Mouse (Mus musculus): ENCODE measurements around the gene Gm20388. TPM values are rescaled to one million over a fixed set of nuclear protein-coding genes. Genes with fewer than 3 reads are reported as not detected.

The Gm20388 gene
- polyA plus RNA-seq, 1 experiment from 2014 or later, result 7.4 TPM

GRCm38 (mm10) chr8:121981520-121981895 lies 2070.9 kb downstream of the Gm20388 start:
- peaks cover 86% of the 10 kb centered on the region for H3K36me3 ChIP-seq
- no peak overlapping the region for H3K4me2 ChIP-seq
- no peak for ATAC-seq (replicated peaks; ENCODE audit: low FRiP score)
- no peaks in the 10 kb centered on the region for H3K27me3 ChIP-seq
- no peaks in the 10 kb centered on the region for H3K4me1 ChIP-seq
- no peak overlapping the region for H3K27ac ChIP-seq
- no peak overlapping the region for H3K9ac ChIP-seq
- 82% methylated on average over 7 of the region's 7 CpGs for WGBS
- no peaks in the 10 kb centered on the region for H3K9me3 ChIP-seq (replicated peaks)
- no peak overlapping the region for H3K4me3 ChIP-seq (replicated peaks)

- Histone ChIP-seq H3K4me2 (no peak overlapping the region), H3K27ac (no peak overlapping the region), H3K36me3 (peaks cover 93% of the 10 kb centered on the region), H3K4me3 (replicated peaks) (no peak overlapping the region), H3K9ac (no peak overlapping the region), H3K27me3 (no peaks in the 10 kb centered on the region), H3K4me1 (no peaks in the 10 kb centered on the region), H3K9me3 (replicated peaks) (no peaks in the 10 kb centered on the region)
- ATAC-seq (replicated peaks; ENCODE audit: low FRiP score), result no peak
- WGBS, result 96% methylated on average over 3 of the region's 3 CpGs
Measured at GRCm38 (mm10) chr8:121985673-121986072, 2075.0 kb downstream of the Gm20388 start.

GRCm38 (mm10) chr8:121987892-121988291 lies 2077.3 kb downstream of the Gm20388 start:
- no peak for ATAC-seq (replicated peaks; ENCODE audit: low FRiP score)
- 90% methylated on average over 5 of the region's 5 CpGs for WGBS
- H3K27ac ChIP-seq, result no peak overlapping the region
- no peaks in the 10 kb centered on the region for H3K4me1 ChIP-seq
- no peak overlapping the region for H3K4me2 ChIP-seq
- no peak overlapping the region for H3K9ac ChIP-seq
- H3K27me3 ChIP-seq, result no peaks in the 10 kb centered on the region
- H3K36me3 ChIP-seq, result peaks cover 90% of the 10 kb centered on the region
- no peak overlapping the region for H3K4me3 ChIP-seq (replicated peaks)
- H3K9me3 ChIP-seq (replicated peaks), result no peaks in the 10 kb centered on the region

GRCm38 (mm10) chr8:121990506-121991255 lies 2080.0 kb downstream of the Gm20388 start:
- peaks cover 81% of the 10 kb centered on the region for H3K36me3 ChIP-seq

GRCm38 (mm10) chr8:121991611-121992010 lies 2081.0 kb downstream of the Gm20388 start:
- Histone ChIP-seq H3K27me3 (no peaks in the 10 kb centered on the region), H3K27ac (no peak overlapping the region), H3K4me2 (no peak overlapping the region), H3K4me3 (replicated peaks) (no peak overlapping the region), H3K9me3 (replicated peaks) (no peaks in the 10 kb centered on the region), H3K9ac (no peak overlapping the region), H3K36me3 (peaks cover 77% of the 10 kb centered on the region), H3K4me1 (no peaks in the 10 kb centered on the region)
- 90% methylated on average over 7 of the region's 7 CpGs for WGBS
- no peak for ATAC-seq (replicated peaks; ENCODE audit: low FRiP score)

More at GRCm38 (mm10) chr8:121990506-121991255, 2080.0 kb downstream of the Gm20388 start:
- no peak for ATAC-seq (replicated peaks; ENCODE audit: low FRiP score)
- Histone ChIP-seq H3K4me3 (replicated peaks) (no peak overlapping the region), H3K9me3 (replicated peaks) (no peaks in the 10 kb centered on the region), H3K27ac (no peak overlapping the region), H3K4me1 (no peaks in the 10 kb centered on the region), H3K27me3 (no peaks in the 10 kb centered on the region), H3K4me2 (no peak overlapping the region), H3K9ac (no peak overlapping the region)
- 82% methylated on average over 9 of the region's 9 CpGs for WGBS

- ATAC-seq (replicated peaks; ENCODE audit: low FRiP score), result no peak
- 84% methylated on average over 4 of the region's 4 CpGs for WGBS
- Histone ChIP-seq H3K4me2 (no peak overlapping the region), H3K27ac (no peak overlapping the region), H3K27me3 (no peaks in the 10 kb centered on the region), H3K36me3 (peaks cover 77% of the 10 kb centered on the region), H3K4me1 (no peaks in the 10 kb centered on the region), H3K9me3 (replicated peaks) (no peaks in the 10 kb centered on the region), H3K9ac (no peak overlapping the region), H3K4me3 (replicated peaks) (no peak overlapping the region)
Measured at GRCm38 (mm10) chr8:121992911-121993310, 2082.3 kb downstream of the Gm20388 start.

- H3K36me3 ChIP-seq, result peaks cover 78% of the 10 kb centered on the region
- no peaks in the 10 kb centered on the region for H3K4me1 ChIP-seq
- H3K4me2 ChIP-seq, result no peak overlapping the region
- 62% methylated on average over 4 of the region's 4 CpGs for WGBS
- H3K9me3 ChIP-seq (replicated peaks), result no peaks in the 10 kb centered on the region
- no peak overlapping the region for H3K4me3 ChIP-seq (replicated peaks)
- no peak overlapping the region for H3K27ac ChIP-seq
- no peak overlapping the region for H3K9ac ChIP-seq
- no peaks in the 10 kb centered on the region for H3K27me3 ChIP-seq
- no peak for ATAC-seq (replicated peaks; ENCODE audit: low FRiP score)
Measured at GRCm38 (mm10) chr8:121995112-121995511, 2084.5 kb downstream of the Gm20388 start.

GRCm38 (mm10) chr8:121995895-121996294 lies 2085.3 kb downstream of the Gm20388 start:
- Histone ChIP-seq H3K27me3 (no peaks in the 10 kb centered on the region), H3K4me3 (replicated peaks) (no peak overlapping the region), H3K9ac (no peak overlapping the region), H3K4me1 (no peaks in the 10 kb centered on the region), H3K27ac (no peak overlapping the region), H3K9me3 (replicated peaks) (no peaks in the 10 kb centered on the region), H3K36me3 (peaks cover 78% of the 10 kb centered on the region), H3K4me2 (no peak overlapping the region)
- ATAC-seq (replicated peaks; ENCODE audit: low FRiP score), result no peak
- WGBS, result 73% methylated on average over 3 of the region's 3 CpGs

- no peak overlapping the region for H3K4me3 ChIP-seq (replicated peaks)
- H3K27me3 ChIP-seq, result no peaks in the 10 kb centered on the region
- WGBS, result 97% methylated on average over 4 of the region's 4 CpGs
- no peaks in the 10 kb centered on the region for H3K4me1 ChIP-seq
- H3K27ac ChIP-seq, result no peak overlapping the region
- no peak for ATAC-seq (replicated peaks; ENCODE audit: low FRiP score)
- no peaks in the 10 kb centered on the region for H3K9me3 ChIP-seq (replicated peaks)
- H3K9ac ChIP-seq, result no peak overlapping the region
- peaks cover 81% of the 10 kb centered on the region for H3K36me3 ChIP-seq
- no peak overlapping the region for H3K4me2 ChIP-seq
Measured at GRCm38 (mm10) chr8:121998631-121999030, 2088.0 kb downstream of the Gm20388 start.

- H3K9ac ChIP-seq, result no peak overlapping the region
- WGBS, result 83% methylated on average over 5 of the region's 5 CpGs
- ATAC-seq (replicated peaks; ENCODE audit: low FRiP score), result no peak
- no peaks in the 10 kb centered on the region for H3K27me3 ChIP-seq
- no peak overlapping the region for H3K4me3 ChIP-seq (replicated peaks)
- no peaks in the 10 kb centered on the region for H3K9me3 ChIP-seq (replicated peaks)
- H3K36me3 ChIP-seq, result peaks cover 83% of the 10 kb centered on the region
- no peaks in the 10 kb centered on the region for H3K4me1 ChIP-seq
- H3K27ac ChIP-seq, result no peak overlapping the region
- no peak overlapping the region for H3K4me2 ChIP-seq
Measured at GRCm38 (mm10) chr8:121999211-121999610, 2088.6 kb downstream of the Gm20388 start.

- H3K36me3 ChIP-seq, result peaks cover 96% of the 10 kb centered on the region
- H3K4me2 ChIP-seq, result no peak overlapping the region
- H3K4me3 ChIP-seq (replicated peaks), result no peak overlapping the region
- H3K27me3 ChIP-seq, result no peaks in the 10 kb centered on the region
- no peaks in the 10 kb centered on the region for H3K4me1 ChIP-seq
- H3K27ac ChIP-seq, result no peak overlapping the region
- H3K9ac ChIP-seq, result no peak overlapping the region
- 88% methylated on average over 15 of the region's 15 CpGs for WGBS
- H3K9me3 ChIP-seq (replicated peaks), result no peaks in the 10 kb centered on the region
- no peak for ATAC-seq (replicated peaks; ENCODE audit: low FRiP score)
Measured at GRCm38 (mm10) chr8:122001339-122002115, 2090.9 kb downstream of the Gm20388 start.

GRCm38 (mm10) chr8:122003646-122004045 lies 2093.0 kb downstream of the Gm20388 start:
- Histone ChIP-seq H3K9ac (no peak overlapping the region), H3K4me1 (no peaks in the 10 kb centered on the region), H3K4me3 (replicated peaks) (no peak overlapping the region), H3K36me3 (peaks cover 95% of the 10 kb centered on the region), H3K27ac (no peak overlapping the region), H3K9me3 (replicated peaks) (no peaks in the 10 kb centered on the region), H3K4me2 (no peak overlapping the region), H3K27me3 (no peaks in the 10 kb centered on the region)
- no peak for ATAC-seq (replicated peaks; ENCODE audit: low FRiP score)
- WGBS, result 86% methylated on average over 8 of the region's 8 CpGs
